Mouse (Mus musculus): ENCODE measurements around the gene Pck1. TPM values are rescaled to one million over a fixed set of nuclear protein-coding genes. Genes with fewer than 3 reads are reported as not detected.

The Pck1 gene
- total RNA-seq, 2 experiments from 2014 or later = 5.7 to 10.8 TPM

DNA sequence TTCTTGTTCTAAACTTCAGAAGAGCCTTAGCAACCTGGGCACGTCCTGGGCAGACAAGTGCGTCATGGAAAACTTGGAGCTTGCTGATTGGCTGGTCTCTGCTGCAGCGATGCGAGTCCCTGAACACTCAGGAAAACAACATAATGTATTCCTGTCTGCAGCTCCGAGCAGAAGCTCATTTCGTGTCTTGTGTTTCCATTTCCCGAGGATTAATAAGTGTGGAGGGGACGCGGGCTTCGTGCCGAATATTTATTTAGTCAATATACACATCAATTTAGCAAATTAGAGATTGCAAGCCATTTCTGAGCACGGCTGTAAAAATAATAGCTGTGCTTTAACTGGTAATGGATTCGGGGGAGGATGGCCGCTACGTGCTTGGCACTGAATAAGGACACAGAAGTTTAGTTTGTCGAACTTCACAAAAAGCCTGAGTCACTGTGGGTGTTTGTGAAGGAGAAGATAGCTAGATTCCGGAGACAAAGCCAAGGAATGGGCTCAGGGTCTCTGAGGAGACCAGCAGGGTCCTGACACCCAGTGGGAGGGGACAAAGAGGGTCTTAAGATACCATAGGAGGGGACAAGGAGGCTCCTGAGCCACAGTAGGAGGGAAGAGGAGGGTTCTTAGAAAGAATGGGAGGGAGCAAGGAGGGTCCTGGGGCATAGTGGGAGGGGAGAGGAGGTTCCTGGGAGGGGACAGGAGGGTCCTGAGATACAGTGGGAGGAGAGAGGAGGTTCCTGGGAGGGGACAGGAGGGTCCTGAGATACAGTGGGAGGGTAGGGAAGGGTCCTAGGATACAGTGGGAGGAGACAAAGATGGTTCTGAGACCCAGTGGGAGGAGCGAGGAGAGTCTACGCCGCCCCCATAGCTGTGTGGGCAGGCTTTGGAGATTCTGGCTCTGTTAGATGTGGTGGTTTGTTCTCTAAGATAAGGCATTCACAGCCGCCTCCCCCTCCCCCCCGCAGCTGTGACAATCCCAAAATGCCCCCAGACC, 21.0 kb downstream of the Pck1 start:
- no peak for DNase-seq (ENCODE audit: low spot score)

DNA sequence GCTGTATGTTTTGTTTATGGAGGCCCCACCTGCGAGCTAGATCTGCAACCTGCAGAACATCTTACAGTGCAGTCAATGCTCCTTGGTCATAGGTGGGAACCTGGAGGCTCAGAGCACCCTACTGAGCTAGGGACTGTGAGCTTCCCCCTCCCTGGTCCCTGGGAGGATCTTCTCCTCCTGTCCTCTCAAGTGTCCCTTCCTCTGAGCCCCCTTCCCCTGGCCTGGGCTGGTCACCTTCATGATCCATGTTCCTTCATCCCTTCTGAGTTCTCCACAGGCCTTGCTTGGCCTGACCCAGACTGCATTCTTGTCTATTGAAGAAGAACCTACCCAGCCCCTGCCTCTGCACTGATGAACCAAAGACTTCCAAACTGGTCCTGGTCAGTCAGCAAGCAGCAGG, 21.7 kb downstream of the Pck1 start:
- no peak for DNase-seq (ENCODE audit: low spot score)

DNA sequence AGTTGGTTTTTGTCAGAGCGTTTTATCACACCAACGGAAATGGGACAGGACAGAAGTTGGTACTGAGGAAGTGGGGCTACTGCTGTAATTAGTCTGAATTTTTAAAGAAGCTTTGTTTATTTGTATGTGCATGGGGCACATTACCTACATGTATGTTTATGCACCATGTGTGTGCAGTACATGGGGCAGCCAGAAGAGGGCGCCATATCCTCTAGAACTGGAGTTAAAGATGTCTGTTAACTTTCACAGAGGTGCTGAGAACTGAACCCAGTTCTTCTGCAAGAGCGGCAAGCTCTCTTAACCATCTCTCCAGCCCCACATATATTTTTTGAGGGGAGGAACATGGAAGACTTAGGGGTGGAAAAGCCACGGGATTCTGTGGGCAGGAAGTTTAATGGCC, 22.9 kb downstream of the Pck1 start:
- DNase-seq (ENCODE audit: low spot score) = no peak

DNA sequence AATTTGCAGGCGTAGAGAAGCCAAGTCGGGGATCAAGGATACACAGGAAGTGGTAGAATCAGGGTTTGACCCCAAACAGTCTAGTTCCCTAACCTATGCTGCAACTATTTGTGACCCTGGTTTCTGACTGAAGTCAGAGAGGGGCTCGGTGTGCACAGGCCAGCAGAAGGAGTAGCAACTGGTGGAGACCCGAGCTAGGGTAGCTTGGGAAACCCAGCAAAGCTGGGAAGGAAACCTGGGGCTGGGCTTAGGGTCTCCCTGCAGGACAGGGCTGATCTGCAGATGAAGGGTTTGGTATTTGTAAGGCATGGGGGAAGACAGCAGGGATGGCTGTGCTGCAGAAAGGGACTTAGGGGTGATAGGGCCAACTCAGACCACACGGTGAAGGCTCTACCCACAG, 24.6 kb downstream of the Pck1 start:
- no peak for DNase-seq (ENCODE audit: low spot score)

DNA sequence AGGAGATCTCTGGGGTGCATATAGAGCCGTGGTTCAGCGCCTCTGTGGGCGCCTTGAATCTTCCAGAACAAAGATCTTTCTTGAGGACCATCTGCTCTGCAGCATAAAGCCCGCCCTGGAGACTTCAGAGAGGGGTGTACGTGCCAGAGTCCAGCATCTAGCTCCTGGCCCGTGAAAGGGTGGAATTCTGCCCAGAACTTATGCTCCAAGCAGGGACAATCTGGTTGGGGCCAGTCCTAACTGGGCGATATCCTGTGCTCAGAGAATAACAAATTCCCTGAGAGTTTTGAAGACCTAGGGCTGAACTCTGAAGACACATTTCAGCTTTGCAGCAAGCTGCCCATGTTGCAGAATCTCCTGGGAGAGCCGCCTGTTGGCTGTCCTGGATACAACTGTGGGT, 25.1 kb downstream of the Pck1 start:
- DNase-seq (ENCODE audit: low spot score) = peak; percentile 19

DNA sequence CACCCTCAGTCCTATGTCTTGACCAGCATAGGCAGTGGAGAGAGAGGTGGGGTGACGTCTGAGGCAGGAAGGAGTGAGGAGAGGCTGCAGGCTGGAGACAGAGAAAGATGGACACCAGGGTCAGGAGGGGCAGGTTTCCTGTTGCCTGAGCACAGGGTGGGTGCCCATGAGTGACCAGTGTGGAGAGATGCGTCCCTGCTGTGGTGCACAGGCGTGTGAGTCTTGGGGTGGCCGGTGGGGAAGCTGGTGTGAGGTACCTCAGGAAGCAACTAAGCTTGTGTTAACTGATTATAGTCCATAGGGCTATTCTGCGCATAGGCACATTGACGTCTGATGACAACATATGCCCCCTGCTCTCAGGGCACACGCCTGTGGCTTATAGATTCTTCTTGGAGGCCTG, 26.2 kb downstream of the Pck1 start:
- DNase-seq (ENCODE audit: low spot score) = no peak

DNA sequence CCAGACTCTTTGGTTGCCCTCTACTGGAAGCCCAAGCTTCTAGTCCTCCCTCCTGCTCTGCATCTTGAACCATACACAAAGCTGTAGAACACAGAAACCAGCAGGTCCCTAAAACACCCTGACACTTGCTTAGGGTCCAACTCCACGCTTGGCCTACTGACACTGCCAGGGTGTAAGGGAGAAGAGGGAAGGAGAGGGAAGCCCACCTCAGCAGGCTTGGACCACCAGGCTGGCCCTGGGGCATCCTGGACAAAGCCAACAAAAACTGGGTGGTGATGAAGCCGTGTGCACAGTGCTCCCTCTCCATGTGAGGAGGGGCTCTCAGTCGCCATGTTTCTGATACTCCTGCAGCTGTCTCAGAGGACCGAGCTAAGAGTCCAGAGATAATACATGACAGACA, 27.2 kb downstream of the Pck1 start:
- no peak for DNase-seq (ENCODE audit: low spot score)

DNA sequence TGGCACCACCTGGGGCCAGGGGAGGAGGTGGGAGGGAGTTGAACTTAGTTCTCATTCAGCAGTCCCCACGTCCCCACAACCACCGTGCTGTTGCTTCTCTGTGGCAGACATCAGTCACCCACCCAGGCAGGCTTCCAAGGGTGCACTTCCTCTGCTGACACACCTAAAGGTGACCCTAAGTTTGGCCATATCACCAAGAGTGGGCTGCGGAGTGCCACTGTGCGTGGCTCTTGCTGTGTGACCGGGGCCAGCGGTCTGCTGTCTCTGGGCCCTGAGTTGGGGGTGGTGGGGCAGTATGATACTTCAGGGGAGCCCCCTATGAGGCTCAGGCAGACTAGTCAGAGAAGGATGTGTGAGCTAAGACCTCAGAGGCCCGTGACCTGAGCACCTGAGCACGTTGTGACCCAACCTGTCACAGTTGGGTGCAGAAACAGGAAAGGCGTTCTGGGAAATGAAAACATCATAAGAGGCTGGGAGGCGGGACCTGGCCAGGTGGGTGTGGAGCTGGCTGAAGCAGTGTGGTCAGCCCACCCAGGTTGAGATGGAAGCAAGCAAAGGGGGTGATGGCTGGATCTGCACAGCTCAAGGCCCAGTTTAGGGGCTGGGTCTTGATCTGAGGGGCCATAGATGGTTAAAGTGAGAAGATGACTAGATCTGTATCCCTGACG, 28.0 kb downstream of the Pck1 start:
- DNase-seq (ENCODE audit: low spot score) = no peak

DNA sequence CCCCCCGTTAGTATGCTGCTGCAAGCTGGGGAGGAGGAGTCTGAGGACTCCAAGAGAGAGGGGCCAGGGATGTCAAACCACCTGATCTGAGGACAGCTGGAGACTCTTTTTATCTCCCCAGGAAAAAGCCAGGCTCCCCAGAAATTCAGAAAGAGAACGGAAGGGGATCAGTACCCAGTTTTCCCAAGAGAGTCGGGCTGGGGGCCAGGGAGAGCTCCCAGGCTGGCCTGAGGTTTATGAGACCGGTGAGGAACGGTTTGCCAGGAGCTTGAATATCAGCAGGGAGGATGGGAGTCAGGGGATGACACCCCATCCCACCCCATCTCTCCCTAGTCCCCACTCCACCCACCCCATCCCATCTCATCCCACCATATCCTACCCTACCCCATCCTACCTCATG, 28.6 kb downstream of the Pck1 start:
- DNase-seq (ENCODE audit: low spot score) = no peak

DNA sequence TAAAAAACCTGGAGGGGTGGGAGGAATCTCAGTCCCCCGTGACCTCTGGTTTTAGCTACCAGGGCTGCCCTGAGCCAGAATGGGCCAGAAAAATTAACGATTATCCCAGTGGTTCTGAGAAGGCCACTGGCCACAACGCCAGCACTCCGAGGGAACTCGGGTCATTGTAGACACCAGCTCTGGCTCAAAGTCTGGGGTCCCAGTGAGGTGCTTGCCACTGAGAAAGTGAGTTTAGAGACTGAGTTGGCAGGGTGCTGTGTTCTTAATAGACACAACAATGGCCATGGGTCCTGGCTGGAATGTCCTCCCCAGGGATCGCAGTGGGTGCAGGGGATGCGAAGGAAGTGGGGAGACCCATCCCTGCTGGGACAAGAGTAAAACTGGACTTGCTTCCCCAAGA, 29.1 kb downstream of the Pck1 start:
- DNase-seq (ENCODE audit: low spot score) = no peak

DNA sequence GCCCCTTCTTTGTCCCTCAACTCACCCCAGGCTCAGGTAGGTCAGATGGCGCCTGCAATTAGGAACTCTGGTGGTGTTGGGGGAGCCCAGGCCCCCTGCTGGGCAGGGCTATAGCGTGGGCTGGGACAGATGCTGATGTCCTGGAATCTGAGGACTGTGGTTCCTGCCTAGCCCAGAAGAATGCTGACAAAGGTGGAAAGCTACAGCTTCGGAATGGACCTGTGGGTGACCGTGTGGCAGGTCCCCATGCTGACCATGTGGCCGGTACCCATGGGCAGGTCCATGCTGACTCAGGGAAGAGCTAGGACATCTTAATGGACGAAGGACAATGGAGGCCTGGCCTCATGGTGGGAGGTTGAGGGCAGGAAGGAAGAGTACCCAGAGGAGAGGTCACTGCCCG, 29.9 kb downstream of the Pck1 start:
- no peak for DNase-seq (ENCODE audit: low spot score)

DNA sequence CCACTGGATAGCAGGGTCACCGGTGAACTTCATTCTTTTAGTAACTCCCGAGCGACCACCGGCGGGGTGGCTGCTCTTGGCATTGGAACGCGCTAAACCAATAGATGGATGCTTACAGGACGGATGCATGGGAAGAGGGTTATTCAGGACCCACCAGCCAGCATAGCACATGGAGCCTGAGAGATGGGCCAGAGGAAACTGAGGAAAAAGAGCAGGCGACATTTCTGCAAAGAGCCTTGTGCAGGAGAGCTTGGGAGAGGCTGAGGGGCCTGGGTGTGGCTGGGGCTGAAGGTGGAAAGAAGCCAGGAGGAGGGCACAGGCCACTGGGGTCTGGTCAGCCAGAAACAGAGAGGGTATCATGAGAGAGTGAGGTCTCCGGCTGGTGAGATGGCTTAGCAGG, 30.5 kb downstream of the Pck1 start:
- DNase-seq (ENCODE audit: low spot score) = no peak

DNA sequence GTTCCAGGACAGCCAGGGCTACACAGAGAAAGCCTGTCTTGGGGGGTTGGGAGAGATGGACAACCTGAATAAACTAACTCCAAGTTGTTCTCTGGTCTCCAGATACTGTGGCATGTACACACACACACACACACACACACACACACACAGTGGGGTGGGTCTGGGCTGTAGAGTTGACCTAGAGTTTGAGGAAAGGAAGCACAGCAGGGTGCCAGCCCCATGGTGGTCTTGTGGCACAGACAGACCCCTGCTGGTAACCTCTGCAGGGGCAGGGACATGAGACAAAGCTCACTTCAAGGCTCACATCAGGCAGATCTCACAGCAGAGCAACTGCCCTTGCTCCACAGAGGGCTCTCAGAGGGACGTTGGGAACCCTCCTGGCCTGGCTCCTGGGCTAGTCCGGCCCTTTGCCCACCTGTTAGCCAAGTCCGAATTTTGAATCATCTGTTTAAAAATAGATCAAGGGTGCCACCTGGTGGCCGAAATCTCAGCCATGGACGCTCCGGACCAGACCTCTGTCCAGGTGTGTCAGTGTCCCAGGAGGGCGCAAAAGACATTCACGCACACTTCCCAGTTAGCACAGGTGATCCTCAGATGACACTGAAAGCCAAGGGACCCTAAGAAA, 31.1 kb downstream of the Pck1 start:
- peak; percentile 63 for DNase-seq (ENCODE audit: low spot score)

DNA sequence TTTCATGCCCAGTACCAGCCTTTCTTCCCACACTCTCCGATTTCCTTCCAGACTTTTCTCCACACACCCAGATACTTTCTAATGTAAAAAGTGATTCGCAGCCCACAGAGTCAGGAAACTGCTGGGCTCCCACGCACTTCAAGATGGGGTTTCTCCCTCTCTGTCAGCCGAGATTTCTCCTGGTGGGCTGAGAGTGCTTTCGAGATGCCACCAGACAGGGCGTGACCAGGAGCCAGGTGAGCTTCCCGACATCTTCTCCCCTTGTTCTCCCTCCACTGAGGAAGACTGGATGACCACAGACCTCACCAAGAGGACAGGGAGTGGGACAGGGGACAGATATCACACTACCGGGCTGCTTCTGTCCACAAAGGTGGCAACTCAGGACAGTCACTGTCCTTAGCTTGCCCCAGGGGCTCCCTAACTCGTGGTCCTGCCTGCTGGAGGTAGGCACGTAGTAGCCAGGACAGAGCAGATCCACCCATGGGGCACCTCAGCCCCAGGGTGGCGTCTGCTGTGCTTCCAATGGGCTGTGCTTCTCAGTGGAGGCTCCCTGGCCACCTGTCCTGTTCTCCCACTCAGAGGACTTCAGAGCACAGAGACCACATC, 31.7 kb downstream of the Pck1 start:
- DNase-seq (ENCODE audit: low spot score) = no peak

DNA sequence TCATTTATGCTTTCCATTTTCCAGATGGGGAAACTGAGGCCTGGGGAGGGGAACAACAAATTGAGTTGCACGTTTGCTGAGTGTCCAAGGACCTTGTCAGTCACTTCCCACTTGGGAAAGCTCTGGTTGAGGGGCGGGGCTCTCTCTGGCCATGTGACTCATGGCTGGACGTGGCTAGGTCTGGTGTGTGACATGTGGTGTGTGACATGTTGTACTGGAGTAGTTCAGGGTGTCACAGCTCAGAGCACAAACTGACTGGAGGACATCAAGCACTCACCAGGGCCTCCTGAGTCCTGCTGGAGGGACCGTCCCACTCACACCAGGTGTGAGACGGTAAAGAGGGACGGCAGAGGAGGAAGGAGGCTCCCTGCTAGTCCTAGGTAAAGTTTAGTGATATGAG, 32.4 kb downstream of the Pck1 start:
- DNase-seq (ENCODE audit: low spot score) = no peak

DNA sequence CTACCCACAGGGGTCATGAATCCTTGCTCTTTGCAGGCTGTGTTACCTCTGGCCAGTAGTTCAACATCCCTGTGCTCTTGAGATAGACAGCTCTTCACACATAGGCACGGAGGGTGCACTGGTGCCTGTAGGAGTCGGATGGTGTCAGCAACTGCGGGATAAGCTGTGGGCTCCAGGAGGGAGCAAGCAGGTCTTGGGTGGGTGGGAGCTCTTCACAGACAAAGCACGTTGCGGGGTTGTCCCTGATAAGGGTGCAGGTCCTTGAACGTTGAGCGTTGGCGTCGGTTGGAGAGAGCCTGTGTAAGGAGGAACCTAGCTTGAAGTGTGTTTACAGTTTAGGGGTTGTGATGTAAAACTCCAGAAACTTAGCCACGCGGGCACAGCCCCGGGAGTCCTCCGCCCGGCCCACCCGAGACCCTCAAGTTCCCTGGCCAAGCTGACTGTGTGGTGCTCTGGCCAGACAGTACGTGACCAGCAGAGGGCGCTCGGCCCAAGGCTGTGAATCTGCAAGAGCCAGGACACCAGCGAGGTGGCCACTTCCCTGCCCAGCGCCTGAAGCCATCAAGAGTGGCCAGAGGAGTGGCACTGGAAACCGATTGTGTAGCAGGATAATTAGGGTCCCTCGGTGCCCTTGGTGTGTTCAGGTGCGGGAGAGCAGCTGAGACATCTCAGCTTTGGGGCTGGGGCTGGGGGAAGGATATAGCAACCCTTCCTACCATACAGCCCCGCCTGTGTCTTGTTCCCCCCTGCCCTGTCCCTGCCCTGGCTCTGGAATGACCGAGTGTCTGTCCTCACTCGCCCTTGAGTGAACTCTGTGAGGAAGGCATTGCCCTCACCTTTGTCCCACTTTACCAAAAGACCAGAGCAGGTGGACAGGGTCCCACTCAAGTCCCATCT, 33.4 kb downstream of the Pck1 start:
- DNase-seq (ENCODE audit: low spot score) = peak; percentile 82

DNA sequence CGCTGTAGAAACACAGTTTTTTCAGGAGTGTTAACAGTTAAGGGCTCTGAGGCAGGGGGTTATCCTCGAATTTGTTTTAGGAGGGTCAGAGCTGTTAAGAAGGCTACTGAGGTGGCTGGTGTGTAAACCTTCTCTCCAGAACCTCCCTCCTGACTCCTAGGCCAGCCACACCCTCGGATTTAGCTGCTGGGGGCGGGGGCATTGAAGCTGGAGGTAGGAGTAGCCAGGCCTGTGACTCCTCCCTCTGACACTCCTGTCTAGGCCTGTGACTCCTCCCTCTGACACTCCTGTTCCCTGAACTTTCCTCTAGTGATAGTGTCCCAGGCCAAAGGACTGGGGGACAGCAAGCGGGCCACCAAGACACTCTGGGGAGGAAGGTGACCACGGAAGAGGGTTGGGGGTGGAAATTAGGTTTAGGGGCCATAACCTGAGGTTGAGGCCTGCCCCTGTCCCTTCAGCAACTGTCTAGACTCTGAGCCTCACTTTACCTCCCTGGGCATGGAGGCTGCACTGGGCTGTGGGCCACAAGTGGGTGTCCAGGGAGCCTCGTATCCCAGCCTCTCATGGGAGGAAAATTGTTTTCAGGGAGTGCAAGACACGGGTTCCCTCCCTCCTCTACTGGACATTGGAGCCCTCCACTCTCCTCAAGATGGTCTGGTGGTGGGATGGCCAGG, 34.5 kb downstream of the Pck1 start:
- no peak for DNase-seq (ENCODE audit: low spot score)

DNA sequence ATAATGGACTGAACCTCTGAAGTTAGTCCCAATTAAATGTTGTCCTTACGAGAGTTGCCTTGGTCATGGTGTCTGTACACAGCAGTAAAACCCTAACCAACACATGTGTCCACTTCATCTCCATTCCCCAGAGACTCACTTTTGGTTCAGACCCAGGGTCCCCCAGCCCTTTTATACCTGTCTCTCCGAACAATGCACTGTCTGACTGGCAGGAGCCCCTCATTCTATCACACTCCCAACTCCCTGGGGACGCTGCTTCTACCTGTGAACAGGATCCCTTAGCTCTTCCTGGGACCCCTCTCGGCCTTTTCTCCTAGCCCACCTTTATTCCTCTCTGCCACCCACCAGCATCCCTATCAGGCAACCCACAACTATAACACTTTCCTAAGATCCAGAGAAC, 41.9 kb downstream of the Pck1 start:
- DNase-seq (ENCODE audit: low spot score) = no peak

DNA sequence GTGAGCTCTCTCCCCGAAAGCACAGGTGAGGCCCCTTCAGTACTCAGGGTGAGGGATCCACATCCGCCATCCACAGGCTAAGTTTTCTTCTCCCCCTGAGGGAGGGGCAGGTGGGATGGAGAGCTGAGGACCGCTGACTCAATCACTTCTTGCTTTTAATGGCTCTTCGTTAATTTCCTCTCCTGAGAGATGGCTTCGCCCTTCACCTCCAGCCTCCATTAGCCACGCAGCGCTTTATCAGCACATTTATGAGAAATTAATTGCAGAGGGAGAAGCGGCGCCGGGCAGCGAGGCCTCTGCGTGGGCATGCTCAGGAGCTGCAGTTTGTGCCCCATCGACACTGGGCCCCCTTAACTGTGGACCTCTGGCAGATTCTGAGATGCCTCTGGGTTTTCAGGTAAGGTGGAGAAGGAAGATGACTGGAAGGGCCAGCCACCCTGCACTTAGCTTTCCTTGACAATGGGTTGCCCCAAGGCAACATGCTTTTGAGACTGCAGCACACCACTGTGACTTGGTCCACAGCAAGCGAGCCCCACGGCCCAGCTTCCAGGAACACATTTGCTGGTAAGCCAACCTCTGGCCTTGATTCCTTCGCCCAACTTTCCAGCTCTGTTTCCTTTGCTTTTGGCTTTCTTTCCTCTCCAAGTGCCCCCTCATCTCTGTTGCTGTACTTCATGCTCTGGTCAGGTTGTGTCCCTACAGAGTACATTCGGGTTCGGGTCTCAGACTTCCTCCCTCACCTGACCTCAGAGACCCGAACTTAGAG, 50.3 kb downstream of the Pck1 start:
- no peak for DNase-seq (ENCODE audit: low spot score)

DNA sequence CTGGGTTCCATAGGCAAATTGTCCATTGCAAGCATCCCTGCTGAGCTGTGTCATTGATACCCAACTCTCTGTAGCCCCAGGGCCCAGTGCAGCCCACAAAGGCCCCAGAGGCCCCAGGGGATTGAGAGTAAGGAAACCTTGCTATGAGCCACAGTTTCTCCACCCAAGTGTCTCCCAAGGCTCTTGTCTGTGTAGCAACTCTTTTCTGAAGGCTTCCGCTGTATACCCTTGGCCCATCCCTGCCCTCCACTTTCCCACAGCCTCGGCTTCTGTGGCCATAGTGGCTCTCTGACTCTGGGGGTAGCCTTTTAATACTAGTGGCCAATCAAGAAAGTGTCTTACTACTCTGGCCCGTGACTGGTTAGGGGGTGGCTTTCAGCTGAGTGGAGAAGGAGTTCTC, 50.9 kb downstream of the Pck1 start:
- no peak for DNase-seq (ENCODE audit: low spot score)
